Mouse (Mus musculus) brain, embryonic 18.5 days (tissue): ENCODE measurements at regions not wholly inside any gene's neighbourhood (a gene's known extent, or its start where the extent isn't known, plus 50 kb on each side); places are given as distances from the start of the nearest gene placed in this dataset.
A peak's percentile ranks its signal among the peaks of the same experiment; 100 is the strongest.
"Not testable (repeated sequence)": the region's sequence is repeated elsewhere in the genome, so short reads cannot be mapped to it uniquely, and the experiment has no call there.

Source experiments
- DNase-seq: peaks from one replicate; pipeline ENCODE4 v3.0.0-alpha.2; 2012; ENCODE audit warnings: low read depth, low spot score

GRCm38 (mm10) chr8:98955803-98956202 is 460.5 kb downstream of the Cdh8 start:
- DNase-seq: peak; percentile 1

- no peak for DNase-seq
Measured at GRCm38 (mm10) chr8:98913159-98913777, 503.0 kb downstream of the Cdh8 start.

- DNase-seq: no peak
Measured at GRCm38 (mm10) chr8:98893331-98893730, 522.9 kb downstream of the Cdh8 start.

- DNase-seq: peak; percentile 8
Measured at GRCm38 (mm10) chr8:98861664-98862306, 554.5 kb downstream of the Cdh8 start.

- no peak for DNase-seq
Measured at GRCm38 (mm10) chr8:98861175-98861574, 555.1 kb downstream of the Cdh8 start.

- DNase-seq: no peak
Measured at GRCm38 (mm10) chr8:98860416-98860815, 555.9 kb downstream of the Cdh8 start.

- DNase-seq: no peak
Measured at GRCm38 (mm10) chr8:98829515-98829914, 586.8 kb downstream of the Cdh8 start.

GRCm38 (mm10) chr8:98829006-98829405 is 587.3 kb downstream of the Cdh8 start:
- DNase-seq: no peak

- DNase-seq: no peak
Measured at GRCm38 (mm10) chr8:98811922-98812321, 604.3 kb downstream of the Cdh8 start.

GRCm38 (mm10) chr8:98797445-98797844 is 618.8 kb downstream of the Cdh8 start:
- DNase-seq: peak; percentile 49

- no peak for DNase-seq
Measured at GRCm38 (mm10) chr8:98767036-98767435, 649.2 kb downstream of the Cdh8 start.

GRCm38 (mm10) chr8:98756596-98756995 is 659.7 kb downstream of the Cdh8 start:
- no peak for DNase-seq

GRCm38 (mm10) chr8:98755795-98756194 is 660.5 kb downstream of the Cdh8 start:
- no peak for DNase-seq

GRCm38 (mm10) chr8:98752367-98752766 is 663.9 kb downstream of the Cdh8 start:
- DNase-seq: no peak

- DNase-seq: no peak
Measured at GRCm38 (mm10) chr8:98707753-98708152, 708.5 kb downstream of the Cdh8 start.

- DNase-seq: no peak
Measured at GRCm38 (mm10) chr8:98706122-98706521, 710.1 kb downstream of the Cdh8 start.

GRCm38 (mm10) chr8:98685195-98685594 is 731.1 kb downstream of the Cdh8 start:
- peak; percentile 42 for DNase-seq

- peak; percentile 36 for DNase-seq
Measured at GRCm38 (mm10) chr8:98684531-98684930, 731.7 kb downstream of the Cdh8 start.

- no peak for DNase-seq
Measured at GRCm38 (mm10) chr8:98680065-98680464, 736.2 kb downstream of the Cdh8 start.

GRCm38 (mm10) chr8:98659287-98659686 is 757.0 kb downstream of the Cdh8 start:
- DNase-seq: no peak

GRCm38 (mm10) chr8:98652316-98652715 is 764.0 kb downstream of the Cdh8 start:
- not testable (repeated sequence) for DNase-seq

- no peak for DNase-seq
Measured at GRCm38 (mm10) chr8:98651010-98651409, 765.3 kb downstream of the Cdh8 start.

GRCm38 (mm10) chr8:98628151-98628550 is 788.1 kb downstream of the Cdh8 start:
- no peak for DNase-seq
